Mouse (Mus musculus) hindbrain, embryonic 16.5 days (tissue): ENCODE measurements around the gene Lipe. TPM values are rescaled to one million over a fixed set of nuclear protein-coding genes. Genes with fewer than 3 reads are reported as not detected.

Source experiments
- ATAC-seq: fragments of 200-750 bp; cut with Nextera tagmentation; 2 replicates; pipeline ENCODE4 v1.8.0; 2017; ENCODE audit warnings: moderate TSS enrichment, moderate library complexity
- H3K27ac ChIP-seq: fragments of 300-500 bp; sonication (generic); 2 replicates; pipeline ENCODE4 v1.5.1; 2014; ENCODE audit warnings: low read depth, mild to moderate bottlenecking, control low read depth, low read length, moderate library complexity
- H3K27me3 ChIP-seq: fragments of 300-500 bp; sonication (generic); replicated peaks from 2 replicates; pipeline ENCODE4 v1.6.1; 2014; ENCODE audit warnings: low read length; ENCODE audit not compliant: control insufficient read depth, insufficient read depth
- H3K36me3 ChIP-seq: fragments of 300-500 bp; sonication (generic); 2 replicates; pipeline ENCODE4 v1.6.1; 2014; ENCODE audit warnings: mild to moderate bottlenecking, low read length, moderate library complexity, mixed read lengths; ENCODE audit not compliant: control insufficient read depth, insufficient read depth
- H3K4me1 ChIP-seq: fragments of 300-500 bp; sonication (generic); 2 replicates; pipeline ENCODE4 v1.6.1; 2014; ENCODE audit warnings: low read depth, low read length; ENCODE audit not compliant: control insufficient read depth, insufficient read depth
- H3K4me2 ChIP-seq: fragments of 300-500 bp; sonication (generic); 2 replicates; pipeline ENCODE4 v1.6.1; 2014; ENCODE audit warnings: mild to moderate bottlenecking, low read length, control low read depth, moderate library complexity
- H3K4me3 ChIP-seq: fragments of 300-500 bp; sonication (generic); 2 replicates; pipeline ENCODE4 v1.5.1; 2014; ENCODE audit warnings: mild to moderate bottlenecking, low read length, control low read depth, moderate library complexity
- H3K9ac ChIP-seq: fragments of 300-500 bp; sonication (generic); 2 replicates; pipeline ENCODE4 v1.6.1; 2014; ENCODE audit warnings: low read depth, mild to moderate bottlenecking, control low read depth, low read length, moderate library complexity
- H3K9me3 ChIP-seq: fragments of 300-500 bp; sonication (generic); 2 replicates; pipeline ENCODE4 v1.6.1; 2014; ENCODE audit warnings: mild to moderate bottlenecking, low read length, moderate library complexity; ENCODE audit not compliant: control insufficient read depth
- WGBS: fragments of 180-500 bp; shearing (Covaris S2); extraction: QIAGEN DNeasy Blood & Tissue Kit; methylation state at CpG from one replicate; pipeline ENCODE4 v1.1.7; 2014; 5-methylcytosine and 5-hydroxymethylcytosine counted together
- polyA plus RNA-seq: library from polyadenylated mRNA; unstranded; fragments of >200 nt; fragmentation: Nextera tagmentation; extraction: Ambion mirVana; gene quantifications from 2 replicates; pipeline ENCODE4 v1.2.1, GENCODE M21; 2015

Gene Lipe
- polyA plus RNA-seq = 12.4 TPM in 2 replicates

- no peaks in the 10 kb centered on the region for H3K9me3 ChIP-seq
- 100% methylated on average over 1 of the region's 1 CpGs for WGBS
- H3K36me3 ChIP-seq = no peaks in the 10 kb centered on the region
- H3K27ac ChIP-seq = no peak within 1 kb of the TSS
- peaks cover 15% of the 10 kb centered on the region for H3K4me1 ChIP-seq
- ATAC-seq = no peak
- no peak within 1 kb of the TSS for H3K9ac ChIP-seq
- H3K4me3 ChIP-seq = no peak within 1 kb of the TSS
- H3K4me2 ChIP-seq = no peak within 1 kb of the TSS
- H3K27me3 ChIP-seq = no peaks in the 10 kb centered on the region
Observed at GRCm38 (mm10) chr7:25398610-25399009, at the start of gene Lipe. Gene Lipe (minus strand): TSS chr7:25398710.

- no peak overlapping the region for H3K27ac ChIP-seq
- no peaks in the 10 kb centered on the region for H3K9me3 ChIP-seq
- WGBS = 92% methylated on average over 6 of the region's 6 CpGs
- no peaks in the 10 kb centered on the region for H3K36me3 ChIP-seq
- no peak for ATAC-seq
- H3K4me1 ChIP-seq = no peaks in the 10 kb centered on the region
- H3K4me3 ChIP-seq = no peak overlapping the region
- no peak overlapping the region for H3K4me2 ChIP-seq
- H3K9ac ChIP-seq = no peak overlapping the region
- H3K27me3 ChIP-seq = no peaks in the 10 kb centered on the region
Observed at GRCm38 (mm10) chr7:25440816-25441153, 42.3 kb upstream of the Lipe start.

- Histone ChIP-seq H3K9me3 (no peaks in the 10 kb centered on the region), H3K4me3 (no peak overlapping the region), H3K36me3 (no peaks in the 10 kb centered on the region), H3K4me1 (no peaks in the 10 kb centered on the region), H3K27ac (no peak overlapping the region), H3K4me2 (no peak overlapping the region), H3K27me3 (no peaks in the 10 kb centered on the region), H3K9ac (no peak overlapping the region)
- no peak for ATAC-seq
- WGBS = 91% methylated on average over 9 of the region's 9 CpGs
Observed at GRCm38 (mm10) chr7:25439978-25440815, 41.7 kb upstream of the Lipe start.

GRCm38 (mm10) chr7:25439124-25439822 is 40.8 kb upstream of the Lipe start:
- Histone ChIP-seq H3K27me3 (no peaks in the 10 kb centered on the region), H3K4me2 (no peak overlapping the region), H3K27ac (no peak overlapping the region), H3K4me1 (no peaks in the 10 kb centered on the region), H3K4me3 (no peak overlapping the region), H3K9ac (no peak overlapping the region), H3K9me3 (no peaks in the 10 kb centered on the region), H3K36me3 (no peaks in the 10 kb centered on the region)
- no peak for ATAC-seq
- WGBS = 89% methylated on average over 8 of the region's 8 CpGs

GRCm38 (mm10) chr7:25436704-25437103 is 38.2 kb upstream of the Lipe start:
- Histone ChIP-seq H3K9ac (no peak overlapping the region), H3K4me3 (no peak overlapping the region), H3K4me2 (no peak overlapping the region), H3K27me3 (no peaks in the 10 kb centered on the region), H3K36me3 (no peaks in the 10 kb centered on the region), H3K4me1 (no peaks in the 10 kb centered on the region; the same call in 1 of the 2 replicates), H3K9me3 (no peaks in the 10 kb centered on the region), H3K27ac (no peak overlapping the region)
- WGBS = 80% methylated on average over 2 of the region's 2 CpGs
- ATAC-seq = no peak

GRCm38 (mm10) chr7:25436226-25436625 is 37.7 kb upstream of the Lipe start:
- Histone ChIP-seq H3K4me3 (no peak overlapping the region), H3K9me3 (no peaks in the 10 kb centered on the region), H3K27ac (no peak overlapping the region), H3K4me2 (no peak overlapping the region), H3K9ac (no peak overlapping the region), H3K36me3 (no peaks in the 10 kb centered on the region), H3K27me3 (no peaks in the 10 kb centered on the region), H3K4me1 (no peaks in the 10 kb centered on the region; the same call in 1 of the 2 replicates)
- 81% methylated on average over 6 of the region's 6 CpGs for WGBS
- no peak for ATAC-seq

- H3K9me3 ChIP-seq = no peaks in the 10 kb centered on the region
- H3K4me3 ChIP-seq = no peak overlapping the region
- H3K4me2 ChIP-seq = no peak overlapping the region
- H3K27me3 ChIP-seq = no peaks in the 10 kb centered on the region
- WGBS = 93% methylated on average over 2 of the region's 2 CpGs
- H3K36me3 ChIP-seq = no peaks in the 10 kb centered on the region
- H3K9ac ChIP-seq = no peak overlapping the region
- no peak for ATAC-seq
- H3K4me1 ChIP-seq = no peaks in the 10 kb centered on the region; the same call in 1 of the 2 replicates
- H3K27ac ChIP-seq = no peak overlapping the region
Observed at GRCm38 (mm10) chr7:25435546-25435851, 37.0 kb upstream of the Lipe start.

GRCm38 (mm10) chr7:25434654-25435545 is 36.4 kb upstream of the Lipe start:
- no peak for ATAC-seq
- Histone ChIP-seq H3K9ac (no peak overlapping the region), H3K36me3 (no peaks in the 10 kb centered on the region), H3K4me2 (no peak overlapping the region), H3K27ac (no peak overlapping the region), H3K4me3 (no peak overlapping the region), H3K9me3 (no peaks in the 10 kb centered on the region), H3K4me1 (no peaks in the 10 kb centered on the region; the same call in 1 of the 2 replicates), H3K27me3 (no peaks in the 10 kb centered on the region)
- WGBS = 89% methylated on average over 10 of the region's 10 CpGs
